Mouse (Mus musculus): ENCODE data around the gene Olfr320. TPM values are rescaled to one million over a fixed set of nuclear protein-coding genes. Genes with fewer than 3 reads are reported as not detected.
"Not testable (repeated sequence)": the region's sequence is repeated elsewhere in the genome, so short reads cannot be mapped to it uniquely, and the experiment has no call there.

Gene Olfr320
- polyA plus RNA-seq, 1 experiment from 2014 or later: not detected

DNA sequence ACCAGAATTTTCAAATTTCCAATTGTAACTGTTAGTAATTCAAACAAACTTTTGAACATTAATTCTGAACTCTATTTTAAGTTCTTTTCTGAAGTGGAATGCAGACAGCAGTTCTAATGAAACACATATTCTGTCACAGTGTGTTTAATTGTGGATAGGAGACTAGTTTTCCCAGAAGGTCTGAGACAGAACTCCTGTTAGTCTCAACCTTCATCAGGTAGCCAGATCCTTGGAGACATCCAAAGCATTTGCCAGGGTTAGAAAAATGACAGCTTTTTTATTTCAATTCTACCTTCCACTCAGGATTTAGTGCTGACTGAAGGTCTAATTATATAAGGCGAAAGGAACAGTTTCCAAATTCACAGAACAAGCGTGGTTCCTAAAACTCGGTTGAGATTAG is 18.0 kb downstream of the Olfr320 start, which contains the start of gene Olfr319:
Gene Olfr319 (plus strand): TSS at position 301 of the 400 bp plus-strand sequence.
- ATAC-seq (replicated peaks; ENCODE audit: low FRiP score): no peak
- no peak within 1 kb of the TSS for H3K4me2 ChIP-seq
- H3K9me3 ChIP-seq (replicated peaks): peaks cover 10% of the 10 kb centered on the region
- no peak within 1 kb of the TSS for H3K4me3 ChIP-seq (replicated peaks)
- H3K9ac ChIP-seq: no peak within 1 kb of the TSS
- H3K27ac ChIP-seq: no peak within 1 kb of the TSS
- no peaks in the 10 kb centered on the region for H3K4me1 ChIP-seq
- H3K36me3 ChIP-seq: no peaks in the 10 kb centered on the region
- H3K27me3 ChIP-seq: no peaks in the 10 kb centered on the region
- WGBS: 89% methylated on average over 3 of the region's 3 CpGs

DNA sequence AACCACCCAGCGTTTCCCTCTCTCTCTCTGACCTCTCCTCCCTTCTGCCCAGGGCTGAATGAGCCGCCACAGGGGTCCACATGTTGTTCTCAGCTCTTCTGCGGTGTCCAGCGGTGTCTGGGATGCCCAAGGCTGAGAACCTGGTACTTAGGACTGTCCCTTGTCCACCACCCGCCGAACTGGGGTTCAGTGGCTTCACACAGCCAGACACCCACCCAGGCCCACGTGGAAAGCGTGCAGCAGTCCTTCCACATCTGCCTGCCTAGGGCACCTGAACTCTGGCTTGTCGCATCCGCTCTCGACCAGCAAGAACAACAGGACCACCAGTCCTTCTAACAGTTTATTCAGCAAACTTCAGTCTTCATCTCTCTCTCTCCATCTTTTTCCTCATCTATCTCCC is 28.2 kb downstream of the Olfr320 start:
- Histone ChIP-seq H3K9me3 (replicated peaks) (no peaks in the 10 kb centered on the region), H3K27me3 (no peaks in the 10 kb centered on the region), H3K4me3 (replicated peaks) (no peak overlapping the region), H3K9ac (no peak overlapping the region), H3K4me2 (no peak overlapping the region), H3K4me1 (no peaks in the 10 kb centered on the region), H3K27ac (no peak overlapping the region), H3K36me3 (no peaks in the 10 kb centered on the region)
- ATAC-seq (replicated peaks; ENCODE audit: low FRiP score): no peak
- WGBS: 81% methylated on average over 11 of the region's 11 CpGs

DNA sequence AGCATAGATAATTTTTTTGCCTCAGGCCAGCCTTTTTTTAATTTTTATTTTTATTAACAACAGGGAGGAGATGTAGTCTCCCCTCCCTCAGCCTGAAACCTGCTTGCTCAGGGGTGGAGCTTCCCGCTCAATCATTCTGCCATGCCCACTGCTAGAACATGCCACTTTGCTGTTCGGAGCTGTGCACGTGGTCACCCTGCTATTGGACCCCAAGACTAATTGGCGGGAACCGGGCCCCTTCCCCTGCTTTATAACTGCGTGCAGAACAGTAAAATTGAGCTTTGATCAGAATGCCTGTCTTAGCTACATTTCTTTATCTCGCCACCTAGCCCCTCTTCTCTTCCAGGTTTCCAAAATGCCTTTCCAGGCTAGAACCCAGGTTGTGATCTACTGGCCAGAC is 36.8 kb downstream of the Olfr320 start:
- WGBS: 92% methylated on average over 7 of the region's 7 CpGs
- H3K27ac ChIP-seq; H3K4me2 ChIP-seq; H3K27me3 ChIP-seq; H3K4me1 ChIP-seq; H3K9me3 ChIP-seq (replicated peaks); H3K36me3 ChIP-seq; ATAC-seq (replicated peaks; ENCODE audit: low FRiP score); H3K9ac ChIP-seq; H3K4me3 ChIP-seq (replicated peaks): not testable (repeated sequence)

DNA sequence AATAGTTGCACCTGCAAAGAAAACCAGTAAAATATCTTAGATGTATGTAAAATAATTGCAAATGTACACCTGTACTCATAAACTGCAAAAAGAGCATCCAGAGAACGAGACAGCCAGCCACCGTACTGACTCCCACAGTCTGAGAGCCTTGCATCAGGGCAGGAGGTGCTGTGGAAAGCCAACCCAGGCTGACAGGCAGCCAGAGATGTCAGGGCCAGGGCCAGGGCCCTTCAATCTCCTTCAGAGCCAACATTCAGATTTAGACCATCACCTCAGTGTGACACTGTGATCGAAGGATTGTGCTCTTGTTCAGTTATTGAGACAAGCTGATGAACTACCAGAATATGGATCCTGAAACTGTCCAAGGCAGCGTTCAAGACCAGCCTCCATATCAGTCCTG is 38.8 kb downstream of the Olfr320 start:
- no peak for ATAC-seq (replicated peaks; ENCODE audit: low FRiP score)
- WGBS: 84% methylated on average over 4 of the region's 4 CpGs
- H3K9me3 ChIP-seq (replicated peaks): no peaks in the 10 kb centered on the region

DNA sequence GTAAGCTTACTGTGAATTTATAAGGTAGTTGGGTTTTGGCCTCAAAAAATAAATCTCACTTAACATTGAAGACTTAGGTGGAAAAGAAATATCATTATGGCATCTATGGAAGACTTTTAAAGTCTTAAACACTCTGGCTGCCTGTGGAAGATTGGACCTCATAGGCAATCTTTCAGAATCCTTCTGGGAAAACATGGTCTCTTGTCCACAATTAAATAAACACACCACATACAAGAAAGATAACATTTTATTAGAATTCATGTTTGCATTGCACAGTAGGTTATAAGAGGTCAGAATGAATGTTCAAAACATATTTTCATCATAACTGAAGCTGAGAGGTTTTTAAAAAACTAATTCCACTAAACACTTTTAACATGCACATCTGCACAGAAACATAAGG is 43.0 kb downstream of the Olfr320 start, which contains the start of gene Olfr318:
Gene Olfr318 (minus strand): TSS at position 101 of the 400 bp plus-strand sequence.
- no peak within 1 kb of the TSS for H3K27ac ChIP-seq
- no peak within 1 kb of the TSS for H3K4me3 ChIP-seq (replicated peaks)
- no peaks in the 10 kb centered on the region for H3K9me3 ChIP-seq (replicated peaks)
- no peak within 1 kb of the TSS for H3K9ac ChIP-seq
- H3K36me3 ChIP-seq: no peaks in the 10 kb centered on the region
- H3K27me3 ChIP-seq: no peaks in the 10 kb centered on the region
- H3K4me2 ChIP-seq: no peak within 1 kb of the TSS
- ATAC-seq (replicated peaks; ENCODE audit: low FRiP score): no peak
- H3K4me1 ChIP-seq: no peaks in the 10 kb centered on the region

More for the DNA sequence above, 38.8 kb downstream of the Olfr320 start:
- Histone ChIP-seq H3K4me2 (no peak overlapping the region), H3K4me3 (replicated peaks) (no peak overlapping the region), H3K27ac (no peak overlapping the region), H3K27me3 (no peaks in the 10 kb centered on the region), H3K4me1 (no peaks in the 10 kb centered on the region), H3K36me3 (no peaks in the 10 kb centered on the region), H3K9ac (no peak overlapping the region)

DNA sequence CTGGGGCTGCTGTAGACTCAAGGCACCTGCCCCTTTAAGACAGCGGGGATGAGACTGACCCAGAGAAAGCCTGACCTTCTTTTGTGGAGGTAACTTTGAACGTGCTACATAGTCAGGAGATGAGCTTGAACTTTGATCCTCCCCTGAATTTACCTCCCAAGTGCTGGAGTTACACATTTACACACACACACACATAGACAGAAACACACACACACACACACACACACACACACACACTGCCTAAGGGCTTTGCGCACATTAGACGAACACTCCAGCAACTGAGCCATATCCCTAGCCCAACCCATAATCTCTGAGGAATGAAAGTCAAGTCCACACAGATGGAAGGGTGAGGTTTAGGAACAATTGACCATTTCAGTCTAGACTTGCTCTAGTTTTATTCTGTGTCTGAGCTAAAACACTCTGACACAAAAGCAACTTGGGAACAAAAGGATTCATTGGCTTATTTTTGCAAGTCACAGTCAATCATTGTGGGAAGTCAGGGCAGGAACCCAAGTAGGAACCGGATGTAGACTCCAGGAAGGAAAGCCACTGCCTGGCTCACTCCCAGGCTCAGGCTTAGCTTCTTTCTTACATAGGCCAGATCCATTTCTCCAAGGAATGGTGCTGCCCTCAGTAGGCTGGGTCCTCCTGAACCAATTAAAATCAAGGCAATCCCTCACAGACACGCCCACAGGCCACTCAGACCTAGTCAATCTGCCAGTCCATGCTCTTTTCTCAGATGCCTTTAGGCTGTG is 47.2 kb downstream of the Olfr320 start:
- H3K36me3 ChIP-seq; H3K4me3 ChIP-seq (replicated peaks); H3K27me3 ChIP-seq; H3K4me2 ChIP-seq; H3K4me1 ChIP-seq; H3K9me3 ChIP-seq (replicated peaks); ATAC-seq (replicated peaks; ENCODE audit: low FRiP score); H3K27ac ChIP-seq; H3K9ac ChIP-seq: not testable (repeated sequence)
- 74% methylated on average over 6 of the region's 6 CpGs for WGBS

DNA sequence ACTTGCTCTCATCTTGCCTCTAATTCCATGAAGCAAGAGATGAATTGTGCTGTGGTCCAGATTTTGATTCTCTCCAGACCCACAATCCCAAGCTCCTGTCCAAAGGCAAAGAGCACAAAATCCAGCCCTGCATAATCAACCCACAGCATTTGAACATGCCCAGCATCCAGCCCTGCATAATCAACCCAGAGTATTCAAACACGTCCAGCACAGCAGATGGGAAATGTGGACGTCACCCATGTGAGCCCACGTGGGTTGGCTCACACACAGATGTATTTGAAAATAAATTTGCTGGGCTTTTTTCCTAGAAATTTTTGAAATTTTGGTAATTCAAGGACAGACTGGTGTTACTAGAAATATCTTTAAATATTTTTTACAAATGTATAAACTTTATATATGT is 52.5 kb downstream of the Olfr320 start:
- Histone ChIP-seq H3K4me1 (no peaks in the 10 kb centered on the region), H3K4me2 (no peak overlapping the region), H3K9me3 (replicated peaks) (no peaks in the 10 kb centered on the region), H3K36me3 (no peaks in the 10 kb centered on the region), H3K4me3 (replicated peaks) (no peak overlapping the region), H3K27me3 (no peaks in the 10 kb centered on the region), H3K27ac (no peak overlapping the region), H3K9ac (no peak overlapping the region)
- WGBS: 61% methylated on average over 3 of the region's 3 CpGs
- ATAC-seq (replicated peaks; ENCODE audit: low FRiP score): no peak

Other genes starting within 250 kb of the Olfr320 start
- not detected in 2 replicates for gene Gm12253, start 248.5 kb upstream of the Olfr320 start, polyA plus RNA-seq (2015; fragmentation: Nextera tagmentation; extraction: Ambion mirVana)
- gene Lypd9, start 228.2 kb upstream of the Olfr320 start, polyA plus RNA-seq (2015; fragmentation: Nextera tagmentation; extraction: Ambion mirVana): not detected in 2 replicates
- not detected in 2 replicates for gene Olfr30, start 218.8 kb upstream of the Olfr320 start, polyA plus RNA-seq (2015; fragmentation: Nextera tagmentation; extraction: Ambion mirVana)
- gene Olfr332, start 188.5 kb upstream of the Olfr320 start, polyA plus RNA-seq (2015; fragmentation: Nextera tagmentation; extraction: Ambion mirVana): 0.08 TPM in 1 of 2 replicates, not detected in the other
- gene Olfr331, start 178.5 kb upstream of the Olfr320 start, polyA plus RNA-seq (2015; fragmentation: Nextera tagmentation; extraction: Ambion mirVana): not detected in 2 replicates
- not detected in 2 replicates for gene Olfr330, start 146.3 kb upstream of the Olfr320 start, polyA plus RNA-seq (2015; fragmentation: Nextera tagmentation; extraction: Ambion mirVana)
- not detected in 2 replicates for gene Olfr329-ps, start 134.7 kb upstream of the Olfr320 start, polyA plus RNA-seq (2015; fragmentation: Nextera tagmentation; extraction: Ambion mirVana)
- 0.05 and 0.09 TPM in 2 replicates for gene Olfr328, start 125.5 kb upstream of the Olfr320 start, polyA plus RNA-seq (2015; fragmentation: Nextera tagmentation; extraction: Ambion mirVana)
- gene Olfr224, start 110.5 kb upstream of the Olfr320 start, polyA plus RNA-seq (2015; fragmentation: Nextera tagmentation; extraction: Ambion mirVana): not detected in 2 replicates
- not detected in 2 replicates for gene Olfr325, start 103.4 kb upstream of the Olfr320 start, polyA plus RNA-seq (2015; fragmentation: Nextera tagmentation; extraction: Ambion mirVana)
- gene Olfr324, start 86.0 kb upstream of the Olfr320 start, polyA plus RNA-seq (2015; fragmentation: Nextera tagmentation; extraction: Ambion mirVana): not detected in 2 replicates
- not detected in 2 replicates for gene 2210407C18Rik, start 65.0 kb upstream of the Olfr320 start, polyA plus RNA-seq (2015; fragmentation: Nextera tagmentation; extraction: Ambion mirVana)
- gene Olfr323, start 50.6 kb upstream of the Olfr320 start, polyA plus RNA-seq (2015; fragmentation: Nextera tagmentation; extraction: Ambion mirVana): not detected in 2 replicates
- gene Trim58, start 40.6 kb upstream of the Olfr320 start, polyA plus RNA-seq (2015; fragmentation: Nextera tagmentation; extraction: Ambion mirVana): 0.13 and 0.33 TPM in 2 replicates
- gene Olfr322, start 22.3 kb upstream of the Olfr320 start, polyA plus RNA-seq (2015; fragmentation: Nextera tagmentation; extraction: Ambion mirVana): 0.04 TPM in 1 of 2 replicates, not detected in the other
- gene Olfr319, start 18.1 kb downstream of the Olfr320 start, polyA plus RNA-seq (2015; fragmentation: Nextera tagmentation; extraction: Ambion mirVana): not detected in 2 replicates
- not detected in 2 replicates for gene Olfr318, start 42.9 kb downstream of the Olfr320 start, polyA plus RNA-seq (2015; fragmentation: Nextera tagmentation; extraction: Ambion mirVana)
- not detected in 2 replicates for gene Olfr317, start 58.1 kb downstream of the Olfr320 start, polyA plus RNA-seq (2015; fragmentation: Nextera tagmentation; extraction: Ambion mirVana)
- gene Olfr316, start 71.6 kb downstream of the Olfr320 start, polyA plus RNA-seq (2015; fragmentation: Nextera tagmentation; extraction: Ambion mirVana): not detected in 2 replicates
- gene Olfr315, start 92.1 kb downstream of the Olfr320 start, polyA plus RNA-seq (2015; fragmentation: Nextera tagmentation; extraction: Ambion mirVana): not detected in 2 replicates
- not detected in 2 replicates for gene Olfr314, start 101.9 kb downstream of the Olfr320 start, polyA plus RNA-seq (2015; fragmentation: Nextera tagmentation; extraction: Ambion mirVana)
- gene Fam183b, start 120.9 kb downstream of the Olfr320 start, polyA plus RNA-seq (2015; fragmentation: Nextera tagmentation; extraction: Ambion mirVana): 0.35 and 0.63 TPM in 2 replicates
- gene Olfr313, start 133.9 kb downstream of the Olfr320 start, polyA plus RNA-seq (2015; fragmentation: Nextera tagmentation; extraction: Ambion mirVana): not detected in 2 replicates
- not detected in 2 replicates for gene Olfr312, start 148.1 kb downstream of the Olfr320 start, polyA plus RNA-seq (2015; fragmentation: Nextera tagmentation; extraction: Ambion mirVana)
- gene Olfr311, start 158.2 kb downstream of the Olfr320 start, polyA plus RNA-seq (2015; fragmentation: Nextera tagmentation; extraction: Ambion mirVana): not detected in 2 replicates
- 7.2 and 9.0 TPM in 2 replicates for gene Gm12258, start 166.1 kb downstream of the Olfr320 start, polyA plus RNA-seq (2015; fragmentation: Nextera tagmentation; extraction: Ambion mirVana)
- gene 2810021J22Rik, start 186.1 kb downstream of the Olfr320 start, polyA plus RNA-seq (2015; fragmentation: Nextera tagmentation; extraction: Ambion mirVana): 8.8 and 9.9 TPM in 2 replicates
- 5.2 and 6.9 TPM in 2 replicates for gene Zfp39, start 223.1 kb downstream of the Olfr320 start, polyA plus RNA-seq (2015; fragmentation: Nextera tagmentation; extraction: Ambion mirVana)
- gene Btnl10, start 236.8 kb downstream of the Olfr320 start, polyA plus RNA-seq (2015; fragmentation: Nextera tagmentation; extraction: Ambion mirVana): 0.10 and 0.30 TPM in 2 replicates